ENCODE assay signal across 11 mouse cellular contexts in genomic region chr3:83714572-83714971, GRCm38 (mm10). TPM values are rescaled to one million over a fixed set of nuclear protein-coding genes. Genes with fewer than 3 reads are reported as not detected.
DNase-seq lines count a peak whose midpoint lies in the region; ATAC-seq and TF ChIP-seq lines count a peak whose summit lies in the region.
"Had no signal": no experiment of that assay in that cellular context is flagged by ENCODE, and none has a peak within 500 bp of the region (broad histone marks: within the 10 kb centered on the region; RNA-seq: fewer than 3 reads in every experiment).

No protein-coding gene starts in this region.

- no peak for DNase-seq in layer of hippocampus, adult 2 months (ENCODE audit: low spot score in 2 of 2)
- DNase-seq in layer of hippocampus, postnatal 14 days (ENCODE audit: low spot score in 2 of 2) = no peak
- DNase-seq in A20 (ENCODE audit: low read depth, low spot score) = peak; percentile 52
- peak; percentile 39 for DNase-seq in embryo, embryonic 10.5 days (ENCODE audit: low spot score)
- no peak for DNase-seq in gastrocnemius, adult 18-20 months (ENCODE audit: low spot score)
- DNase-seq in heart, postnatal 14 days = no peak
- no peak for DNase-seq in hindbrain, embryonic 14.5 days (ENCODE audit: low spot score)

- no peak for TF ChIP-seq EP300 in ES-Bruce4 (IDR thresholded peaks at IDR 0.05; ENCODE audit: insufficient read depth, low read depth, low read length)

- H3K4me3 ChIP-seq in layer of hippocampus, adult 2 months = no peak overlapping the region
- H3K4me3 ChIP-seq in ES-Bruce4 (ENCODE audit: low read depth, low read length) = no peak overlapping the region
- H3K4me3 ChIP-seq in hindbrain, embryonic 14.5 days (replicated peaks; ENCODE audit: low read length) = no peak overlapping the region
- H3K4me3 ChIP-seq: heart, embryonic 15.5 days; limb, embryonic 12.5 days had no signal

- no peak overlapping the region for H3K9ac ChIP-seq in ES-Bruce4 (ENCODE audit: low read depth, poor library complexity, severe bottlenecking)
- H3K9ac ChIP-seq in hindbrain, embryonic 14.5 days = no peak overlapping the region
- H3K9ac ChIP-seq: heart, embryonic 15.5 days; limb, embryonic 12.5 days had no signal

- ATAC-seq in hindbrain, embryonic 14.5 days (ENCODE audit: low FRiP score) = no peak
- ATAC-seq: midbrain, embryonic 16.5 days had no signal

- H3K4me1 ChIP-seq in ES-Bruce4 (ENCODE audit: control insufficient read depth, insufficient read depth, low read length) = no peaks in the 10 kb centered on the region
- no peaks in the 10 kb centered on the region for H3K4me1 ChIP-seq in hindbrain, embryonic 14.5 days (replicated peaks; ENCODE audit: control insufficient read depth, insufficient read depth, low read length)

- no peaks in the 10 kb centered on the region for H3K9me3 ChIP-seq in ES-Bruce4 (replicated peaks; ENCODE audit: control insufficient read depth, insufficient read depth, low read length, poor library complexity, severe bottlenecking)
- no peaks in the 10 kb centered on the region for H3K9me3 ChIP-seq in hindbrain, embryonic 14.5 days (ENCODE audit: control insufficient read depth, low read length)
- H3K9me3 ChIP-seq: heart, embryonic 15.5 days; limb, embryonic 12.5 days had no signal

- no peak overlapping the region for H3K27ac ChIP-seq in layer of hippocampus, adult 2 months
- no peak overlapping the region for H3K27ac ChIP-seq in ES-Bruce4 (ENCODE audit: insufficient read depth, low read length)
- H3K27ac ChIP-seq in hindbrain, embryonic 14.5 days = no peak overlapping the region
- H3K27ac ChIP-seq: heart, embryonic 15.5 days; limb, embryonic 12.5 days had no signal

- no peaks in the 10 kb centered on the region; the same call in 1 of the 2 replicates for H3K27me3 ChIP-seq in ES-Bruce4 (ENCODE audit: control insufficient read depth, insufficient read depth, low read length, poor library complexity, severe bottlenecking)
- no peaks in the 10 kb centered on the region for H3K27me3 ChIP-seq in hindbrain, embryonic 14.5 days (ENCODE audit: control insufficient read depth, insufficient read depth, low read length)
- H3K27me3 ChIP-seq: heart, embryonic 15.5 days had no signal

- H3K4me2 ChIP-seq in hindbrain, embryonic 14.5 days (replicated peaks) = no peak overlapping the region
- H3K4me2 ChIP-seq: heart, embryonic 15.5 days; limb, embryonic 12.5 days had no signal

- WGBS in hindbrain, embryonic 14.5 days = 64% methylated on average over 6 of the region's 6 CpGs

- no peaks in the 10 kb centered on the region for H3K36me3 ChIP-seq in ES-Bruce4 (ENCODE audit: control insufficient read depth, insufficient read depth, low read length, poor library complexity, severe bottlenecking)
- H3K36me3 ChIP-seq in hindbrain, embryonic 14.5 days (replicated peaks; ENCODE audit: control insufficient read depth, insufficient read depth) = no peaks in the 10 kb centered on the region
- H3K36me3 ChIP-seq: heart, embryonic 15.5 days; limb, embryonic 12.5 days had no signal

- intact Hi-C loops in heart, postnatal 14 days (cut with DNase I) = no loop called here

- TF ChIP-seq POLR2A in ES-Bruce4 (IDR thresholded peaks at IDR 0.05; ENCODE audit: insufficient read depth, low read length) = no peak

- TF ChIP-seq CTCF in layer of hippocampus, adult 2 months (conservative IDR thresholded peaks at IDR 0.05) = peak; percentile 61
- TF ChIP-seq CTCF in ES-Bruce4 (IDR thresholded peaks at IDR 0.05; ENCODE audit: low read depth, low read length) = peak; percentile 71

RNA-seq across cellular contexts. Expression of gene Sfrp2, which starts 51.5 kb away (rescaled TPM):
- total RNA-seq in layer of hippocampus, adult 2 months (2021) = 1 to 10 TPM in 1 of 2 experiments, under 1 TPM in 1; 0.90 to 1.2 TPM
- 1 to 10 TPM; 4.7 to 5.0 TPM for total RNA-seq in layer of hippocampus, postnatal 14 days (2021)
- 8.5 and 12.2 TPM in 2 replicates for polyA plus RNA-seq in ES-Bruce4 (2011; ENCODE audit: insufficient read depth, insufficient read length, low read depth, missing spikeins)
- 1 to 10 TPM; 1.4 to 3.0 TPM for total RNA-seq in gastrocnemius, adult 18-20 months (2021)
- 10 to 100 TPM in 1 of 2 experiments, 1 to 10 TPM in 1; 9.1 to 13.2 TPM for total RNA-seq in heart, postnatal 14 days (2021)
- 54.8 and 76.0 TPM in 2 replicates for polyA plus RNA-seq in hindbrain, embryonic 14.5 days (2014; fragmentation: Nextera tagmentation; extraction: Ambion mirVana)

Comparison
In these comparisons a context has a peak if more than half of its experiments do, and no peak if none do; other contexts are left out.
1. DNase-seq: peak in A20 (single experiment) and embryo, embryonic 10.5 days (single experiment); none in layer of hippocampus, adult 2 months (0 of 2), layer of hippocampus, postnatal 14 days (0 of 2), gastrocnemius, adult 18-20 months (single experiment), heart, postnatal 14 days (0 of 2) and hindbrain, embryonic 14.5 days (single experiment).